Mouse (Mus musculus) heart, adult 2 months (tissue): ENCODE data around the gene Nptn.

Experiments used
- CTCF ChIP-seq: fragments of 200-600 bp; IDR thresholded peaks from 2 replicates; pipeline ENCODE4 v1.8.1; 2022; ENCODE audit warnings: antibody characterized with exemption, mild to moderate bottlenecking, moderate library complexity
- POLR2A ChIP-seq: fragments of 200-500 bp; IDR thresholded peaks from 2 replicates; pipeline ENCODE4 v1.6.1; 2011; ENCODE audit warnings: mild to moderate bottlenecking, low read depth, low read length, control low read depth; ENCODE audit not compliant: insufficient read depth

DNA sequence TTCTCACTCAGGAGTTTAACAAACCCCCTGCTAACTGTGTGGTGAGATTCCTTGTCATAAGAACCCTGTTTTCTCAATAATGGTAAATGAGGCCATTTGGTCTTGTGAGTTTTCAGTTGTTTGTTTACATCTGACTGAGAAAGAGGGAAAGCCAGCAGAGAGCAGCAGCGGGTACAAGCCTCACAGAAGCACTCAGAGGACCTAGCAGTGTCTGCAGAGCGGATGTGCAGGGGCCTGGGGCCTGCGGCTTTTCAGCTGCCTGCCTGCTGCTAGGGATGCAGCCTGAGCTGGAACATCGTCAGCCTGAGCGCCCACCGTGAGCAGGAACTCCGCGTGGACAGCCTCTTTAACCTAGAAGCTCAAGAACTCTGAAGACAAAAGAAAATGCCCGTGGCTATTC, 84.2 kb downstream of the Nptn start:
- TF ChIP-seq CTCF: no peak
- TF ChIP-seq POLR2A: no peak
